Mouse (Mus musculus) embryonic facial prominence, embryonic 14.5 days (tissue): ENCODE measurements around the gene Fndc3b. TPM values are rescaled to one million over a fixed set of nuclear protein-coding genes. Genes with fewer than 3 reads are reported as not detected.

Source experiments
- ATAC-seq: fragments of 200-750 bp; cut with Nextera tagmentation; 2 replicates; pipeline ENCODE4 v1.8.0; 2017; ENCODE audit warnings: low read depth, moderate number of reproducible peaks, moderate TSS enrichment
- DNase-seq: peaks from one replicate; pipeline ENCODE4 v3.0.0-alpha.2; 2015; ENCODE audit warnings: low spot score
- H3K27ac ChIP-seq: fragments of 300-500 bp; sonication (generic); replicated peaks from 2 replicates; pipeline ENCODE4 v1.5.1; 2014; ENCODE audit warnings: low read depth, mild to moderate bottlenecking, low read length, moderate library complexity
- H3K27me3 ChIP-seq: fragments of 300-500 bp; sonication (generic); replicated peaks from 2 replicates; pipeline ENCODE4 v1.6.1; 2014; ENCODE audit warnings: low read length; ENCODE audit not compliant: control insufficient read depth, insufficient read depth
- H3K36me3 ChIP-seq: fragments of 300-500 bp; sonication (generic); 2 replicates; pipeline ENCODE4 v1.6.1; 2014; ENCODE audit warnings: low read length, mixed read lengths; ENCODE audit not compliant: control insufficient read depth, insufficient read depth
- H3K4me1 ChIP-seq: fragments of 300-500 bp; sonication (generic); 2 replicates; pipeline ENCODE4 v1.6.1; 2014; ENCODE audit warnings: antibody characterized with exemption, low read length; ENCODE audit not compliant: control insufficient read depth, insufficient read depth
- H3K4me2 ChIP-seq: fragments of 300-500 bp; sonication (generic); 2 replicates; pipeline ENCODE4 v1.6.1; 2014; ENCODE audit warnings: low read depth, mild to moderate bottlenecking, low read length, moderate library complexity, mixed read lengths
- H3K4me3 ChIP-seq: fragments of 300-500 bp; sonication (generic); 2 replicates; pipeline ENCODE4 v1.5.1; 2014; ENCODE audit warnings: low read depth, mild to moderate bottlenecking, low read length
- H3K9ac ChIP-seq: fragments of 300-500 bp; sonication (generic); 2 replicates; pipeline ENCODE4 v1.6.1; 2014; ENCODE audit warnings: low read depth, mild to moderate bottlenecking, low read length, moderate library complexity, mixed read lengths
- H3K9me3 ChIP-seq: fragments of 300-500 bp; sonication (generic); 2 replicates; pipeline ENCODE4 v1.6.1; 2016; ENCODE audit warnings: low read length; ENCODE audit not compliant: control insufficient read depth
- WGBS: fragments of 180-500 bp; shearing (Covaris S2); extraction: QIAGEN DNeasy Blood & Tissue Kit; methylation state at CpG from one replicate; pipeline ENCODE4 v1.1.7; 2014; 5-methylcytosine and 5-hydroxymethylcytosine counted together
- polyA plus RNA-seq: library from polyadenylated mRNA; unstranded; fragments of >200 nt; fragmentation: Nextera tagmentation; extraction: Ambion mirVana; gene quantifications from 2 replicates; pipeline ENCODE4 v1.2.1, GENCODE M21; 2014

Fndc3b gene
- polyA plus RNA-seq, 1 experiment from 2014 or later = 44.3 TPM

- H3K36me3 ChIP-seq = peaks cover 45% of the 10 kb centered on the region
- no peaks in the 10 kb centered on the region for H3K27me3 ChIP-seq
- WGBS = 52% methylated on average over 4 of the region's 4 CpGs
- H3K27ac ChIP-seq = no peak overlapping the region
- no peak overlapping the region for H3K4me2 ChIP-seq
- DNase-seq = no peak
- H3K9ac ChIP-seq = no peak overlapping the region
- no peaks in the 10 kb centered on the region for H3K4me1 ChIP-seq
- no peak for ATAC-seq
- H3K4me3 ChIP-seq = no peak overlapping the region
- H3K9me3 ChIP-seq = no peaks in the 10 kb centered on the region
Observed at GRCm38 (mm10) chr3:27531993-27532392, 179.1 kb downstream of the Fndc3b start.

- Histone ChIP-seq H3K27me3 (no peaks in the 10 kb centered on the region), H3K9me3 (no peaks in the 10 kb centered on the region), H3K4me2 (no peak overlapping the region), H3K4me3 (no peak overlapping the region), H3K27ac (no peak overlapping the region; the same call in 1 of the 2 replicates), H3K4me1 (no peaks in the 10 kb centered on the region), H3K36me3 (peaks cover 30% of the 10 kb centered on the region), H3K9ac (no peak overlapping the region)
- 81% methylated on average over 7 of the region's 7 CpGs for WGBS
- no peak for DNase-seq
- no peak for ATAC-seq
Observed at GRCm38 (mm10) chr3:27530370-27530769, 180.7 kb downstream of the Fndc3b start.

- Histone ChIP-seq H3K4me2 (no peak overlapping the region), H3K27me3 (no peaks in the 10 kb centered on the region)
- WGBS = 71% methylated on average over 14 of the region's 14 CpGs
Observed at GRCm38 (mm10) chr3:27529221-27530051, 181.7 kb downstream of the Fndc3b start.

GRCm38 (mm10) chr3:27526991-27527390, 184.1 kb downstream of the Fndc3b start:
- no peak for DNase-seq
- no peak overlapping the region for H3K27ac ChIP-seq
- no peak for ATAC-seq
- no peak overlapping the region for H3K9ac ChIP-seq
- H3K9me3 ChIP-seq = no peaks in the 10 kb centered on the region
- peaks cover 28% of the 10 kb centered on the region; the same call in 1 of the 2 replicates for H3K36me3 ChIP-seq
- no peak overlapping the region for H3K4me2 ChIP-seq
- no peaks in the 10 kb centered on the region for H3K27me3 ChIP-seq
- H3K4me1 ChIP-seq = peaks cover 10% of the 10 kb centered on the region; the same call in 1 of the 2 replicates
- 84% methylated on average over 3 of the region's 3 CpGs for WGBS
- no peak overlapping the region for H3K4me3 ChIP-seq

More at GRCm38 (mm10) chr3:27529221-27530051, 181.7 kb downstream of the Fndc3b start:
- no peak overlapping the region for H3K9ac ChIP-seq
- H3K4me3 ChIP-seq = no peak overlapping the region
- DNase-seq = no peak
- ATAC-seq = peak; percentile 58; the same call in 1 of the 2 replicates
- H3K36me3 ChIP-seq = peaks cover 30% of the 10 kb centered on the region
- H3K9me3 ChIP-seq = no peaks in the 10 kb centered on the region
- no peak overlapping the region for H3K27ac ChIP-seq
- H3K4me1 ChIP-seq = no peaks in the 10 kb centered on the region

GRCm38 (mm10) chr3:27523176-27523936, 187.8 kb downstream of the Fndc3b start:
- Histone ChIP-seq H3K9me3 (no peaks in the 10 kb centered on the region), H3K4me3 (no peak overlapping the region), H3K27ac (peak overlapping the region; percentile 15; the same call in 1 of the 2 replicates), H3K4me2 (no peak overlapping the region), H3K9ac (no peak overlapping the region), H3K36me3 (peaks cover 12% of the 10 kb centered on the region; the same call in 1 of the 2 replicates), H3K4me1 (peaks cover 10% of the 10 kb centered on the region; the same call in 1 of the 2 replicates), H3K27me3 (no peaks in the 10 kb centered on the region)
- DNase-seq (no peak), ATAC-seq (no peak)
- WGBS = 80% methylated on average over 12 of the region's 12 CpGs

GRCm38 (mm10) chr3:27520391-27520790, 190.7 kb downstream of the Fndc3b start:
- H3K36me3 ChIP-seq = peaks cover 12% of the 10 kb centered on the region; the same call in 1 of the 2 replicates
- no peak overlapping the region for H3K27ac ChIP-seq
- no peaks in the 10 kb centered on the region for H3K27me3 ChIP-seq
- ATAC-seq = no peak
- no peak overlapping the region for H3K4me2 ChIP-seq
- H3K4me1 ChIP-seq = peaks cover 10% of the 10 kb centered on the region; the same call in 1 of the 2 replicates
- H3K9ac ChIP-seq = no peak overlapping the region
- peak; percentile 47 for DNase-seq
- H3K9me3 ChIP-seq = no peaks in the 10 kb centered on the region
- 45% methylated on average over 6 of the region's 6 CpGs for WGBS
- no peak overlapping the region for H3K4me3 ChIP-seq

- no peak for DNase-seq
- H3K36me3 ChIP-seq = peaks cover 12% of the 10 kb centered on the region; the same call in 1 of the 2 replicates
- H3K27ac ChIP-seq = no peak overlapping the region
- H3K9me3 ChIP-seq = no peaks in the 10 kb centered on the region
- no peak for ATAC-seq
- H3K4me2 ChIP-seq = no peak overlapping the region
- peaks cover 10% of the 10 kb centered on the region; the same call in 1 of the 2 replicates for H3K4me1 ChIP-seq
- WGBS = 88% methylated on average over 6 of the region's 6 CpGs
- H3K9ac ChIP-seq = no peak overlapping the region
- H3K4me3 ChIP-seq = no peak overlapping the region
- H3K27me3 ChIP-seq = no peaks in the 10 kb centered on the region
Observed at GRCm38 (mm10) chr3:27519481-27519880, 191.6 kb downstream of the Fndc3b start.

- H3K4me1 ChIP-seq = peaks cover 10% of the 10 kb centered on the region; the same call in 1 of the 2 replicates
- WGBS = 91% methylated on average over 9 of the region's 9 CpGs
- H3K4me3 ChIP-seq = no peak overlapping the region
- no peak overlapping the region for H3K4me2 ChIP-seq
- H3K27me3 ChIP-seq = no peaks in the 10 kb centered on the region
- H3K9me3 ChIP-seq = no peaks in the 10 kb centered on the region
- peaks cover 12% of the 10 kb centered on the region; the same call in 1 of the 2 replicates for H3K36me3 ChIP-seq
- H3K9ac ChIP-seq = no peak overlapping the region
- H3K27ac ChIP-seq = no peak overlapping the region
- ATAC-seq (no peak), DNase-seq (no peak)
Observed at GRCm38 (mm10) chr3:27518935-27519334, 192.2 kb downstream of the Fndc3b start.
